Mouse (Mus musculus) ES-Bruce4 (cell line): ENCODE results near the gene Fam228a.

ENCODE experiments used
- CTCF ChIP-seq: IDR thresholded peaks from one replicate; pipeline ENCODE4 v1.8.1; 2011; ENCODE audit warnings: low read depth, low read length
- POLR2A ChIP-seq: IDR thresholded peaks from one replicate; pipeline ENCODE4 v1.8.1; 2011; ENCODE audit warnings: low read length; ENCODE audit not compliant: insufficient read depth

GRCm38 (mm10) chr12:4717417-4717816 lies 20.8 kb downstream of the Fam228a start:
- TF ChIP-seq POLR2A, result no peak
- TF ChIP-seq CTCF, result no peak
